Mouse (Mus musculus) bone marrow, adult 2 months (tissue): Measurements from ENCODE around the gene Lrrc57.

Source experiments
- CTCF ChIP-seq: fragments of 200-500 bp; IDR thresholded peaks from 2 replicates; pipeline ENCODE4 v1.5.1; 2011; ENCODE audit warnings: low read length, control low read depth; ENCODE audit not compliant: control insufficient read depth, insufficient read depth
- POLR2A ChIP-seq: fragments of 200-500 bp; IDR thresholded peaks from 2 replicates; pipeline ENCODE4 v1.6.1; 2011; ENCODE audit warnings: low read depth, mild to moderate bottlenecking, control low read depth, low read length, borderline replicate concordance; ENCODE audit not compliant: control insufficient read depth

- TF ChIP-seq CTCF, result no peak
- no peak for TF ChIP-seq POLR2A
Measured at GRCm38 (mm10) chr2:120562859-120563234, 46.5 kb downstream of the Lrrc57 start.
